Mouse (Mus musculus): ENCODE results near the gene Idua. TPM values are rescaled to one million over a fixed set of nuclear protein-coding genes. Genes with fewer than 3 reads are reported as not detected.

Gene Idua
- total and polyA plus RNA-seq, 3 experiments = 1.5 to 9.5 TPM; not detected in 1

DNA sequence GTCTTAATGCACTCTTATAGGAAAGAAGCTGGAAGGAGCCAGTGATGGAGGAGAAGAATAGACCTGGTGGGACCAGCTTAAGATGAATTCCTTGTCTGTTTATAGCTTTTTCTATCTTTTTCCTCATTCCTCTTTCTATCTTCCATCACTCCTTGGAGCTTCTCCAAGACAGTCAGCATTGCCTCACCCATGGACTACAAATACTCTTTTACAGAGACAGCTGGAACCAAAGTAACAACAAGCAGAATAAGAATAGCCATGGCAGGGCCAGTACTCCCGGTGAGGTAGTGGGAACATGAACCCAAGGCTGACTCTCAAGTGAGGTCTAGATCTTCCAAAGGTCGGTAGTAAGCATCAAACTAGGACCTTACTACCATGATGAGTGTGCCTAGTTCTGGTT, 53.0 kb downstream of the Idua start:
- TF ChIP-seq MYC (IDR thresholded peaks at IDR 0.05; ENCODE audit: low read depth, low read length) (no peak), MAX (IDR thresholded peaks at IDR 0.05; ENCODE audit: low read length) (no peak), USF1 (IDR thresholded peaks at IDR 0.05; ENCODE audit: low read depth, low read length) (no peak), ZKSCAN1 (IDR thresholded peaks at IDR 0.05; ENCODE audit: low read depth, low read length) (no peak), MXI1 (IDR thresholded peaks at IDR 0.05; ENCODE audit: low read depth, low read length) (no peak), ZC3H11A (IDR thresholded peaks at IDR 0.05; ENCODE audit: low read depth, low read length) (no peak), CTCF (IDR thresholded peaks at IDR 0.05 in 2 of 3, conservative IDR thresholded peaks at IDR 0.05 in 1 of 3; ENCODE audit: control insufficient read depth in 1 of 3, insufficient read depth in 1 of 3, low read depth in 2 of 3, low read length in 3 of 3, poor library complexity in 1 of 3, severe bottlenecking in 1 of 3) (no peak), RCOR1 (IDR thresholded peaks at IDR 0.05; ENCODE audit: low read depth, low read length) (no peak), POLR2AphosphoS5 (IDR thresholded peaks at IDR 0.05; ENCODE audit: borderline replicate concordance, low read depth, low read length) (no peak), UBTF (IDR thresholded peaks at IDR 0.05; ENCODE audit: borderline replicate concordance, insufficient read depth, low read depth, low read length) (no peak), JUND (IDR thresholded peaks at IDR 0.05; ENCODE audit: low read depth, low read length) (no peak), SIN3A (IDR thresholded peaks at IDR 0.05; ENCODE audit: low read length) (no peak), MYB (IDR thresholded peaks at IDR 0.05; ENCODE audit: low read depth, low read length) (no peak), TAL1 (IDR thresholded peaks at IDR 0.05; ENCODE audit: low read length) (no peak)
- H3K27ac ChIP-seq (ENCODE audit: control insufficient read depth, low read depth, low read length) = no peak overlapping the region
- no peak overlapping the region for H3K4me3 ChIP-seq (ENCODE audit: control insufficient read depth in 1 of 2, insufficient read depth in 1 of 2, low read depth in 2 of 2, low read length in 2 of 2)
- no peak for DNase-seq (ENCODE audit: low read depth, low spot score)
- no peaks in the 10 kb centered on the region for H3K27me3 ChIP-seq (ENCODE audit: control insufficient read depth in 1 of 2, insufficient read depth in 2 of 2, low read length in 2 of 2)
- no peaks in the 10 kb centered on the region for H3K9me3 ChIP-seq (replicated peaks; ENCODE audit: insufficient read depth, low read length)
- H3K79me2 ChIP-seq (ENCODE audit: control insufficient read depth, insufficient read depth, low read length, poor library complexity) = no peaks in the 10 kb centered on the region
- no peaks in the 10 kb centered on the region for H3K4me1 ChIP-seq (ENCODE audit: control insufficient read depth in 1 of 2, insufficient read depth in 2 of 2, low read length in 2 of 2)
- H3K9ac ChIP-seq (ENCODE audit: control insufficient read depth, low read depth, low read length, poor library complexity, severe bottlenecking) = no peak overlapping the region
- H3K36me3 ChIP-seq (ENCODE audit: control insufficient read depth in 1 of 2, insufficient read depth in 2 of 2, low read length in 2 of 2) = no peaks in the 10 kb centered on the region

DNA sequence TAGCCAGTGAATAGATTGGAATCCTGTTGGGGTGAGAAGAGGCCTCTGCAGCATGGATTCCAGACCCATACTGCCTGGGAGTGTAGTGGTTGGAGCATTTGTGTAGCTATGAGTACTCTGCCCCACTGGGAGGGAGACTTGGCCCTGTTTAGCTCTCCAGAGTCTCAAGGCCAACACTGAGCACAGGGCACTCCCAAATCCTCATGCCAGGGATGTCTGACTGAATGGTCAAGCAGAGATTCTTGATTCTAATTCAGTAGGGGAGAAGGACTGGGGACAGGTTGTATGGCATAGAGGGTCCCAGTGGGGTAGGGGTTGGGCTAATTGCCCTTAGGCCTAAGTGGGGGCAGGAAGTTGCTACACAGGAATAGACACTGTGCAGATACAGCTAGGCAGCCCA, 53.6 kb downstream of the Idua start:
- H3K4me3 ChIP-seq (ENCODE audit: control insufficient read depth in 1 of 2, insufficient read depth in 1 of 2, low read depth in 2 of 2, low read length in 2 of 2) = no peak overlapping the region
- no peaks in the 10 kb centered on the region for H3K36me3 ChIP-seq (ENCODE audit: control insufficient read depth in 1 of 2, insufficient read depth in 2 of 2, low read length in 2 of 2)
- no peaks in the 10 kb centered on the region for H3K4me1 ChIP-seq (ENCODE audit: control insufficient read depth in 1 of 2, insufficient read depth in 2 of 2, low read length in 2 of 2)
- no peaks in the 10 kb centered on the region for H3K27me3 ChIP-seq (ENCODE audit: control insufficient read depth in 1 of 2, insufficient read depth in 2 of 2, low read length in 2 of 2)
- H3K79me2 ChIP-seq (ENCODE audit: control insufficient read depth, insufficient read depth, low read length, poor library complexity) = no peaks in the 10 kb centered on the region
- no peak overlapping the region for H3K9ac ChIP-seq (ENCODE audit: control insufficient read depth, low read depth, low read length, poor library complexity, severe bottlenecking)
- H3K9me3 ChIP-seq (replicated peaks; ENCODE audit: insufficient read depth, low read length) = no peaks in the 10 kb centered on the region
- TF ChIP-seq MAFK (IDR thresholded peaks at IDR 0.05; ENCODE audit: borderline replicate concordance, low read depth, low read length) = no peak
- no peak for TF ChIP-seq TBP (IDR thresholded peaks at IDR 0.05; ENCODE audit: low read depth, low read length)
- no peak for DNase-seq (ENCODE audit: low read depth, low spot score)
- no peak overlapping the region for H3K27ac ChIP-seq (ENCODE audit: control insufficient read depth, low read depth, low read length)

DNA sequence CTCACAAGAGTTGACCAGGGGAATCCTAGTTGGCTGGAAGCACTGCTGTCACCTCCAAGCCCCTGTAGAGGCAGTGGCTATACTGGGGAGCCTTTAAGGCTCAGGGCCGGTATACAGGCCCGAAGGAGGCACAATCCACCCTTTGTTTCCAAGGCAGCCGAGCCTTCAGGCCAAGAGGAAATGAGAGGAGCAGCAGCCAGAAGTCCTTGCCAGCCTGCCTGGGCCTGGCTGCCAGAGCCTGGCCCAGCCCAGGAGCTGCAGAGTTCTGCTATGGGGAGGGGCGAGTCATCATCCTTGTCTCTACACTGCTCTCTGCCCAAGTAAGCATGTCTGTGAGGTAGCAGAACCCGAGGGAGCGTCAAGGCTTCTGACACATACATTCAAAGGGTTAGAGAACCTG, 54.0 kb downstream of the Idua start:
- TF ChIP-seq CHD1 (IDR thresholded peaks at IDR 0.05; ENCODE audit: low read depth, low read length) = no peak
- no peak for TF ChIP-seq RCOR1 (IDR thresholded peaks at IDR 0.05; ENCODE audit: low read depth, low read length)
- TF ChIP-seq USF2 (IDR thresholded peaks at IDR 0.05; ENCODE audit: borderline replicate concordance in 1 of 2, insufficient read depth in 1 of 2, low read depth in 1 of 2, low read length in 2 of 2) = no peak
- TF ChIP-seq RAD21 (IDR thresholded peaks at IDR 0.05; ENCODE audit: low read depth, low read length) = no peak
- no peak for TF ChIP-seq E2F4 (IDR thresholded peaks at IDR 0.05; ENCODE audit: borderline replicate concordance, low read depth, low read length)
- TF ChIP-seq NELFE (IDR thresholded peaks at IDR 0.05; ENCODE audit: low read depth, low read length) = no peak
- TF ChIP-seq CHD2 (IDR thresholded peaks at IDR 0.05; ENCODE audit: low read length) = no peak
- no peak for TF ChIP-seq CTCF (IDR thresholded peaks at IDR 0.05 in 2 of 3, conservative IDR thresholded peaks at IDR 0.05 in 1 of 3; ENCODE audit: control insufficient read depth in 1 of 3, insufficient read depth in 1 of 3, low read depth in 2 of 3, low read length in 3 of 3, poor library complexity in 1 of 3, severe bottlenecking in 1 of 3)
- TF ChIP-seq MAX (IDR thresholded peaks at IDR 0.05; ENCODE audit: low read length) = no peak
- TF ChIP-seq MAZ (IDR thresholded peaks at IDR 0.05; ENCODE audit: low read depth, low read length) = no peak
- TF ChIP-seq ETS1 (IDR thresholded peaks at IDR 0.05; ENCODE audit: low read depth, low read length) = no peak
- TF ChIP-seq POLR2AphosphoS2 (IDR thresholded peaks at IDR 0.05; ENCODE audit: low read length) = no peak

More for the DNA sequence above, 54.0 kb downstream of the Idua start:
- Histone ChIP-seq H3K79me2 (ENCODE audit: control insufficient read depth, insufficient read depth, low read length, poor library complexity) (no peaks in the 10 kb centered on the region), H3K36me3 (ENCODE audit: control insufficient read depth in 1 of 2, insufficient read depth in 2 of 2, low read length in 2 of 2) (no peaks in the 10 kb centered on the region), H3K9me3 (replicated peaks; ENCODE audit: insufficient read depth, low read length) (no peaks in the 10 kb centered on the region), H3K4me3 (ENCODE audit: control insufficient read depth in 1 of 2, insufficient read depth in 1 of 2, low read depth in 2 of 2, low read length in 2 of 2) (no peak overlapping the region), H3K4me1 (ENCODE audit: control insufficient read depth in 1 of 2, insufficient read depth in 2 of 2, low read length in 2 of 2) (no peaks in the 10 kb centered on the region), H3K9ac (ENCODE audit: control insufficient read depth, low read depth, low read length, poor library complexity, severe bottlenecking) (no peak overlapping the region), H3K27ac (ENCODE audit: control insufficient read depth, low read depth, low read length) (no peak overlapping the region), H3K27me3 (ENCODE audit: control insufficient read depth in 1 of 2, insufficient read depth in 2 of 2, low read length in 2 of 2) (no peaks in the 10 kb centered on the region)
- DNase-seq (ENCODE audit: low read depth, low spot score) = no peak

Data from MEL (cell line).